Mouse (Mus musculus): ENCODE measurements around the gene Fndc9.

The Fndc9 gene

DNA sequence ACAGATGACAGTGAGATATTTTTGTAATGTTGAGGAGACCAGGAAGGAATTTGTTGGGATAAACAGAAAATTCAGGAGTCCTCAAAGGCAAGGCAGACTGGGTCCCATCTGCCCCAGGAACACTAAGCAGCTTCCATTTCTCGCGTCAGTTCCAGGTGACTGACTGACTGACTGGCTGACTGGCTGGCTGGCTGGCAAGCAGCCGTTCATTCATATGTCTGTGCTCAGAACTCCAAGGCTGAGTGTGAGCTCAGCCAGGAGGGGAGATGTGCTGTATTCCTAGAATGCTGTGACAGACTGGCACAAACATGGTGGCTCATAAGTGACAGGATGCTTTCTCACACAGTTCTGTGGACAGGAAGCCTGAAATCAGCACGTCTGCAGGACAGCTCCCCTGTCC lies 1.4 kb upstream of the Fndc9 start:
- DNase-seq (ENCODE audit: low spot score), result no peak

DNA sequence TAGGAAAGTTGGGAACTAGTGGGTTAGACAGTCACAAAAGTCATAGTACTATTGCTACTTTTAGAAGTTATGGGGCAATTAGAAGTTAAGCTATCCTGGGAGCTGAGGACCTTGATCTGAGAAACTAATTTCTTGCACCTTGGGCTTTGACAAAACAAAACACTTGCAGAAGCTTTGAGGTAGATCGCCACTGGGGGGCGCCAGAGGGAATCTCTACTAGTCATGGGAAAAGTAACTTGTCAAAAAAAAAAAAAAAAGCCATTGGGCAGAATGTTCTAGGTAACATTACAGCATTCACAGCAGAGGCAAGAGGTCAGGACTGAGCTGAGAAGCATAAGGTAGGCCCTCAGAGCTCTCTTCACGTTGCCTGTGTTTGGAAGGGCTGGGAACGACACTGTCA lies 1.6 kb downstream of the Fndc9 start:
- DNase-seq (ENCODE audit: low spot score), result peak; percentile 66

DNA sequence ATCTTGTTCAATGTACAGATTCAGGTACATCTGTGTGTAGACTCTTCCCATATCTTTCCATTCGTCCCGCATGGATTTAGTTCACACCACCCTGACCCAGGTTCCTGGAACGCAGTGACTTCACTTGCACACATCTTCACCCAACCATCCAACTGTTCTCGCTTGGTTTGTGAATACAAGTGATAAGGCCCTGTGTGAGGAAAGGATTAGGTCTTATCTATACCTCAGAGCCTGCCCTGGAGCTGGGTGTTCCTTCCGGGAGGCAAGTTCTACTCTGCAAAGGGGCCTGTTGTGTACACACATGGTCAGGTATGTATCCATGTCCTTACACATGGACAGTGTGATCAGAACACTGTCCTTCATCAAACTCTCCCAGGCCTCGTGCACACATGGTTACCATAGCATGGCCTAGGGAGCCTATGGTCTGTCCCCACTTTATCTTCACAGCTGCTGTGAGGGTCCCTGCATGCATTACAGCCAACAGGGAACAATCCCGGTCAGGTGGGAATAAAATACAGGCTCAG lies 5.9 kb downstream of the Fndc9 start:
- no peak for DNase-seq (ENCODE audit: low spot score)

DNA sequence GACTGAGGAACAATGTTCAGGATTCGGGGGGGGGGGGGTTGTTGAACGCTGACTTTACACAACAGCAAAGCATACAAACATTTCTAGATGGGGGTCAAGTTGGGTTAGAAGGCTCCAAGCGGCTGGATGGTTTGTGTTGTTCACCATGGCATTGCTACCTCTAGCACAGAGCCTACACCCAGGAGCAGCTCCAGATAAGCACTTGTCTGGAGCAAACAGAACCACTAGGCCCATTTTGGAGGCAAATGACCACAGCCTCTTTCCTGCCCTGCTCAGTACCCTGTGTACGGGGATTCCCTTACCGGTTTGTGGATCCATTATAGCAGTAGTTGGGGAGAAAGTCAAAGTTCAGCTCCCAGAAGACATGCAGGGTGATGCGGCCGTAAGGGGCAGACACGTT lies 6.7 kb downstream of the Fndc9 start:
- no peak for DNase-seq (ENCODE audit: low spot score)

DNA sequence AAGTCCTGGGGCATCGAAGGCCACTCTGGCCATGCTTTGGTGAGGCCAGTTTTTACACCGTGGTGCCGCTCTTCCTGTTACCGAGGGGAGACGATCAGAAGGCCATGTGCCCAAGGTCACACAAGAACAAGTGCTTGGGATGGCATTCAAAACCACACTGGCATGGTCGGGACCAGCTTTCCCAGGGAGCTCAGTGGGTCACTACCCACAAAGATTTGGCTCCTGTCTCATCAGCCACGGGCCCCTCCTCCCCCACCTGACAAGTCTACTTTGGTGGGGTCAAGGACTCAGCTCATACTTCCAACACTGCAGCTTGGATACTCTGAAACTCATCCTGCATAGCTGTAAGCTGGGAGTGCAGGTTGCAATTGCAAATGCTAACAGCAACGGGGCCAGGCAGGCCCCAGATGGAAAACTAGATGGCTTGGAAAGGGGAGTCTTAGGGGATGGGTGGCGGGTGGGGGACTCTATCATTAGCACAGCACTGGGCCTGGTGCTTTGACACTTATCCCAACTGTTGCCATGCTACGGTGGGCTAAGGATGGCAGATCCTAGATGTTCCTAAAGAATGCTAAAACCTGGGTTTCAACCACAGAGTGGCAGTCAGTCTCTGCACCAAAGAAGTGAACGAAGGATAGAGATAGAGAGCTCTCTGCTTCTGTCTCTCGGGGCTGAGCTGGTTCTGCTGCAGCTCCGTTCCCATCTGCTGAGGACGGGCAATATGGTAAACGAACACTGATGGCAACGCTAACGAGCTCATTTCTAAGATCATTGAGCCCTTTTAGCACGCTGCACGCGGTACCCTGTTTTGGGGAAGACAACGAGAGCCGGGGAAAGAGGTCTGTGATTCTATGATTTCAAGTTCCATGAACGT lies 9.6 kb downstream of the Fndc9 start:
- DNase-seq (ENCODE audit: low spot score), result no peak

DNA sequence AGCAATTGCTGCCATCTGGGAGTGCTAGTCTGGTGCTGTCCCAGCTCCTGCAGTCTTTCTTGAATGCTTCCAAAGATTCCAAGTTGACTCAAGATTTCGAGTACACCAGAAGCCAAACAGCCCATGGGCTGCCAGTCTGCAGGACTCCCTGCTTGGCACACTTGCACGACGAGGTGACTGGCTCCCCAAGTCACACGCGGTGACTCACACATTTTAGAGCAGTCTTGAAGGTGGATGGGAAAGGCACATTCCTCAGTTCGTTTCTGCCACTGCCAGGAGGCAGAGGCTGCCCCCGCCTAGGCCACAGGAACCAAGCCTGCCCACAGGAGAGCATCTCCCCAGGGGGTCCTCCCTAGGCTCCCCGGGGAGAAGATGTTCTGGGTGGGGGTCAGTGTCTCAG lies 10.6 kb downstream of the Fndc9 start:
- no peak for DNase-seq (ENCODE audit: low spot score)

DNA sequence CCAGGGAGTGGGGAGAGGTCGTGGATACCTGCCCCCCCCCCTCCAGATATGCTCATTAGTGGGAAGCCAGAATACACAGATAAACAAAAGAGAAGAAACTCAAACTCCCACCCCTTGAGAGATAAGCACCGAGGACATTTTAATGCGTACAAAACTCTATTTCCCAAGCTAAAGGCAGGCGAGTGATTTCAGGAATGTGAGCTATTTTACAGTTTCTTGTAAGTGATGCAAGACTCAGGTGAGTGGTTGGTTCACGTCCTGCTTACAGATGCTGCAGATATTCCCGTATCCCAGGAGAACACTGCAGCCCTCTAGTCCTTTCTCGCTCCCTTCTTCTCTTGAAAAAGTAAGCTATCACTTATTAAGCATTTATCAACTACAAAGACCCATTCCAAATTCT lies 11.1 kb downstream of the Fndc9 start:
- DNase-seq (ENCODE audit: low spot score), result no peak

DNA sequence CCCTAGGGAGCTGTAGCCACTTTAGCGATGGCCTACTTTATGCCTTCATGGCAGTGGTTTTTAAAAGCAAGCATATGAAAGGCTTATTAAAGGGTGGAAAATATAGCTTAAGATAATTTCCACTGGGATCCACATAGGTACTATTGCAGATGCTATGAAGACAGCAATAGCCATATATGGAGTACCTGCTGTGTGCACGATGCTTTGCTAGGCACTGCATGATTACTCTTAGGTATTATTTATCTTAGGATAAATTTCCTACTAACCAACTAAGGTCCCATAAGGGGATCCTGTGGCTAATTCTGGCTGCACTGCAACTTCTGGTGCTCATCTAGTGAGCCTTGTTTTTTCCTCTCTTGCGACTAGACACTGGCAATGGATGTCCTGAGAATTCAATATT lies 13.0 kb downstream of the Fndc9 start:
- no peak for DNase-seq (ENCODE audit: low spot score)

DNA sequence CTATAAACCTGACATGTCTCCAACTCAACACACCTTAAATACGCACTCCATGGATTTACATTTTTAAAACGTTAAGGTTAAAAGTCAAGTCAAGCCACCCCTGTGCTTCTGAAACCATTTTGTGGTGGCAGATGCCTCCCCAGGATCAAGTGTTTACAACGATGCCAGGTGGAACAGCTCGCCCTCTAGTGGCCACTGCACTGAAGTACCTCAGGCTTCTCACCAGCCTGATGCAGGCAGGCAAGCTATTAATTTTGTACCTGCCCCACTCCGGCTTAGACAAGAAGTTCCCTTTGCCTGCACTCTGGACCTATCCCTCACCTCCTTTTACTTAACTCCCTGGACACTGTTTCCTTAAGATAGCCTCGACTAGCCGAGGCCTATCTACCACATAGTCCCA lies 16.7 kb downstream of the Fndc9 start:
- DNase-seq (ENCODE audit: low spot score), result peak; percentile 51

DNA sequence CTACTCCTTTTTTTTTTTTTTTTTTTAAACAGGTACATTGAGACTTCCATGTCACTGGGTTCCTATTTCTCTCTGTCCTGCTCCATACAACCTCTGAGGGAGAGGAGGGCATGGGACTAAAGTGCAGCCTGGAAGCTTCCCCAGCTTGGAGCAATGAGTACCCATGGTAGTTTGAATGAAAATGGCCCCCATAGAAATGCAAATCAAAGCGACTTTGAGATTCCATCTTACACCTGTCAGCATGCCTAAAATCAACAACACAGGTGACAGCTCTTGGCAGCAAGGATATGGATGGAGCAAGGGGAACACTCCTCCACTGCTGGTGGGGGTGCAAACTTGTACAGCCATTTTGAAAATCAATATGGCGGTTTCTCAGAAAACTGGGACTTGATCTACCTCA lies 20.0 kb downstream of the Fndc9 start:
- DNase-seq (ENCODE audit: low spot score), result no peak

DNA sequence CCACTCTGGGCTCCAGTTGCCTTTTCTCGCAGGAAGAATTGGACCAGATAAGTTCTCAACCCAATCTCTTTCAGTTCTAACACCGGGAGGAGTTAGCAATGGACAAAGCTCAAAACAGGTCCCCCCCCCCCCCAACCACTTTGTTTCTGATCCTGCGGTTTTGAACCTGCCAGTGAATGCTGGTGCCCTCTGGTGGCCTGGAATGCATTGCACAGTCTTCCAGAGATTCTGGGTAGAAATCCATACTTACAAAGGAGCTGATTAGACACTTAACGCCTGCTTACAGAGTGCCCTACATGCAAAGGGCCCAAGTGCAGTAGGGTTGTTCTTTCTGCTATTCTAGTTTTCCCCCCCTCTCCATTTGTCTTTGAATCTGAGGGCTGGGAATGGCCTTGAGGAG lies 22.9 kb downstream of the Fndc9 start:
- no peak for DNase-seq (ENCODE audit: low spot score)

DNA sequence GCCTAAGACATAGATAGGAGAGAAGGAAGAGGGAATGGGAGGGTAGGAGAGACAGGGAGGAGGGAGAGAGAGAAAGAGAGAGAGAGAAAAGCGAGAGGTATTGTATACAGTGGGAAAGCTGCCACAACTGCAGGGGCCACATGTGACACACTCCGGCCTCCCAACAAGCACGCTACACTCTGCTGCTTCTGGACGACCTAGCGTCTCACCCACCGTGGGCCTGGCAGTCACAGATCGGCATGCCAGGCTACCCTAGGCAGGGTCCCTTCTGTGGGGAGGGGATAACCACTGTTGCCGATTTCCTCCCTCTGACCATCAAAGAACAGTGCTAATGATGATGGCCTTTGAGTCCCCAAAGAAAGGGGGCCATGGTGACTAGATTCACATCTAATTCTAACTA lies 23.4 kb downstream of the Fndc9 start:
- no peak for DNase-seq (ENCODE audit: low spot score)

DNA sequence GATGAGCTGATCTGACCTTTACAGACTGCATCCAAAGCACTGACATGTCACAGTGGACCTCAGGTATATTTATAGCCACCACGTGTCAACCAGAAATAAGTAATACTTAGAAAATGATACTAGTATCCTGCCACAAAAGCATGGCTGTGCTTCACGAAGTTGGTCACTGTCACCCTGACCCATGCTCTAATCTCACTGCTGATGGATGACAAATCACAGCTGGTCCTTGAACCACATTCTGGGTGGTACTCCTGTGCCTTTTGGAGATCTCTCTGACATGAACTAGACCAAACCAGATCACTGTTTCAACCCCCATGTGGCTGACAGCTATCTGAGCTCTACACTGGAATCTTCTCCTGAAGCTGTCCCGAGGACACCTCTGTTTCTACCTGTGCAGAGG lies 27.5 kb downstream of the Fndc9 start:
- no peak for DNase-seq (ENCODE audit: low spot score)

DNA sequence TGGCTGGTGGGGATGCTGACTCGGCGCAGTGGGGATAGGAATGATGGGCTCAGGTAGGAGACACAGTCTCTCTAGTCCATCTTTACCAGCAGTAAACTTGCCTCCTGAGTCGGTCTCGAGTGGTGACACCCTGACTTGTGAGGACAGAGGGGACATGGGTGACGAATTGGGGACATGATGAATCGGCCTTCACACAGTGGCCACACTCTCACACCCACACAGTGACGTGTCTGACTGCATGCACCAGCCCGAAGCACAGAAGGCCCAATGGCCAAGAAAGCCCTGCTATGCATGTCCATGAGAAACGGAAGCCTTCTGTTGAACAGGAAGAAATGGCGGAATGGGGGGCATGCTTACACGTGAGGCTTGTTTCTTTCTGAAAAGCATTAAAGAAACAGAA lies 28.0 kb downstream of the Fndc9 start:
- no peak for DNase-seq (ENCODE audit: low spot score)

DNA sequence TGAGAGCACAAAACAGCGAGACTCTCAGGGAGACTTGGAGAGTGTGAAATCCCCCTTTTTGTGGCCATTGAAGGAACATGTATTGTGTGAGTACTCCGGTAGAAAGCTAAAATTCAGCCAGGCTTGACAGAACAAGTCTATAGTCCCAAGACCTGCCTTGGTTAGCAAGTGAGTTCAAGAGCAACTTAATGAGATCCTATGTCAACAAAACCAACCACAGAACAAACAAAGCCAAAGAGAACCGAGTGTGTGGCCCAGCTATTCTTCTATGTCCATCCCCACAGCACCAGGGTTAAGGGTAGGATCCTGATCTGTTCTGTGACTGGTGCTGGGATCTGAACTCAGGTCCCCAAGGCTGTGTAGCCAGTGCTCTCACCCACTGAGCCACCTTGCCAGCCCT lies 29.3 kb downstream of the Fndc9 start:
- no peak for DNase-seq (ENCODE audit: low spot score)

DNA sequence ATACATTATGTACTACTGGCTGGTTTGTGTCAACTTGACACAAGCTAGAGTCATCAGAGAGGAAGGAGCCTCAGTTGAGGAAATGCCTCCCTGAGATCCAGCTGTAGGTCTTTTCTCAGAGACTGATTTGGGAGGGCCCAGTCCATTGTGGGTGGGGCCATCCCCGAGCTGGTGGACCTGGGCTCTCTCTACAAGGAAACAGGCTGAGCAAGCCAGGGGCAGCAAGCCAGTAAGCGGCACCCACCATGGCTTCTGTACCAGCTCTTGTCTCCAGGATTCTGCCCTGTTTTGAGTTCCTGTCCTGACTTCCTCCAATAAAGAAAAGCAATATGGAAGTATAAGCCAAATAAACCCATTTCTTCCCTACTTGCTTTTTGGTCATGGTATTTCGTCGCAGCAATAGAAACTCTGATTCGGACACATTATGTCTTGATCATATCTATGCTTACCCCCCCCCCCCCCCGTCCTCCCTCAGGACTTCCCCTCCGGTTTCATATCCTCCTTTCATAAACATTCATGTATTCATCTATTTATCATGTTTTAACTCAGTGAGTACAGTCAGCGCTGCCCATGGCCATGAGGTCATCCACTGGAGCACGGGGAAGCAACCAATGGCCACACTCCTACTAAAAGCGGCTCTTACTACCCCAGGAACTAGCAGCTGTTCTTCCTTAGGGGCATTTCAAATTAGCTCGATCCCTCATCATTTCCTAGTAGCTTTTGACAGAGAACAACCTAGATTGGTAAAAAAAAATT lies 29.9 kb downstream of the Fndc9 start:
- DNase-seq (ENCODE audit: low spot score), result no peak

DNA sequence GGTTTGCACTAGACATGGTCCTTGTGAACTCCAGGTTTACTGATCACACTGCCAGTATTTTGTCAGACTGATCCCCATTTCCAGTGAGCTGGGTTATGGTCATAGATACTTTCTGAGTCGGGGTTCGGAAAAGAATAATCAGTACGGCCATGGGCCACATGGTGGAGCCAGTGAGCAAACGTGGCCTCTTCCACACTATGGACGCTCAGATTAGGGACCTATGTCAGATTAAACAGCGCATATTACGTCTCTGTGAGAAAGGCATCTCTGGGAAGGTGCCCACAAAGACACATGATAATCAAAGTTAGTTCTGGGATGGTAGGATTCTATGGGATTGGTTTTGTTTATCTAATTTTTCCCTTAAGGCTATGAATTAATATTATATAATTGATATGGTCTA lies 33.7 kb downstream of the Fndc9 start:
- DNase-seq (ENCODE audit: low spot score), result peak; percentile 54

DNA sequence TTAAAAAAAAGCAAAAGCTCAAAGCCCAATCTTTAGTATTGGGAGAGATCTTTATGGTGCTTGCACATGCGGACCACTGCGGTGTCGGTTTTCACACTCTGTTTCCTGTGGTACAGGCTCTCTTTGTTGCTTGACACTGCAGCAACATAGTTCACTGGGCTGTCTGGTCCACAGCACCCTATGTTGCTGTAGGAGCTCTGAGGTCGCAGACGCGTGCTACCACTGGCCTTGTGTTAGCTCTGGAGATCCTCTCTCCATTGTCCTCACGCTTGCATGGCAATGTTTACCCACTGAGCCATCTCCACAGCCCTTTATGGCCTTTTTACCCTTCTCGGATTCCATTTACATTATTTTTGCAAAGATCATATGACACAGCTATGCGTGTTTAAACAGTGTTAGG lies 34.1 kb downstream of the Fndc9 start:
- no peak for DNase-seq (ENCODE audit: low spot score)

DNA sequence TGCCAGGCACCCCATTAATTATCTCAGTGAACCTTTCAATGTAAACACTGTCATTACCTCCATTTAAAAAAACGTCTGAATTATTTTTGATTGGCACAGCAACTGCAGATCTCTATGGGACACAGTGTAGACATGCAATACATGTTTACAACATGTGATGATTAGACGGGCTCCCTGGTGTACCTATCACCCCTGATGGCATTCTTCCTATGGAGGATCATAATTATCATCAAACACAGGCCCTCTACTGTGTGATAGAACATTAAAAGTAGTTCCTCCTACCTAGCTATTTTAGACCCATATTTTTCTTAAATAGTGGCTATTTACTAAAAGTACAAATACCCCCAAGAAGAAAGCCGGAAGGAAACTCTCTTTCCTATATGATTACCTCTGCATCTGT lies 34.6 kb downstream of the Fndc9 start:
- no peak for DNase-seq (ENCODE audit: low spot score)

DNA sequence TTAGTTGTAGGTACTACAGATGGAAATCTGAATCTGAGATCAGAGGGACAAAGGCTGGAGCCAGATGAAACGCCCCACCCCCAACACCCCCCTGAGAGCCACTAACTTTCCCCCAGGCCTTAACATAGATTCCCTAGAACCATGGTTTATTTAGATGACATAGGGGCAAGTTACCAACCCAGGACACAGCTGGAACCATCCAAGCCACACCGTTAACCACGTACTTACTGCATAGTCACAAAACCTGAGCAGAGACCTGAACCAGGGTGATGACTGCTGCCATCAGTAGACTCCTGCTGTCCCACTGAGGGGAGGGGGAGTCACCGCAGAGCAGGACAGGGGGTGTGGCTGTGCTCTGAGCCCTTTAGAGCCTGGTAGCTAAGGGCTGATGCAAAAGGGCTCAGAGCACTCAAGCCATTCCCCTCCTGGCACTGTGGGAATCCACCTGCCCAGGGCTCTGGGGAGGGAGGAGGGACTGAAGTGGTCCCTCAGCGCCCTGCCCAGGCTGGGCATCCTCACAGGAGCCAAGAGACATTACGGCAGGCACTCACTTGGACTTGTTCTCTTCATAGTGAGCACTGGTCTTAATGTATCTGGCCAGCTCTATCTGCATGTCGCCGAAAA lies 36.8 kb downstream of the Fndc9 start:
- DNase-seq (ENCODE audit: low spot score), result no peak

DNA sequence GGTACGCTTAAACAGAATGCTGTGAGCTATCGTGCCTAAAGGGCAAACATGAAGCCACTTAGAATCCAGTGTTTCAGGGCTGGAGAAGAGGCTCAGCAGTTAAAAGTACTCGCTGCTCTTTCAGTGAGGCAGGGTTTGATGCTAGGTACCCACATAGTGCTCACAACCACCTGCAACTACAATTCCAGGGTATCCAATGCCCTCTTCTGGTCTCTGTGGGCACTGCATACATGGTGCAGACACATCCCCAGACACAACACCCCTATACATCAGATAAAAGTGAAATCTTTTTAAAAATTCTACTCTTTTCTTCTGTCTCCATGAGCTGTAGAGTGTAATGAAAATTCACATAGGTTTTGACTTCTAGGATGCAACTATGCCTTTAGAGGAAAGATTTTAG lies 38.6 kb downstream of the Fndc9 start:
- no peak for DNase-seq (ENCODE audit: low spot score)

DNA sequence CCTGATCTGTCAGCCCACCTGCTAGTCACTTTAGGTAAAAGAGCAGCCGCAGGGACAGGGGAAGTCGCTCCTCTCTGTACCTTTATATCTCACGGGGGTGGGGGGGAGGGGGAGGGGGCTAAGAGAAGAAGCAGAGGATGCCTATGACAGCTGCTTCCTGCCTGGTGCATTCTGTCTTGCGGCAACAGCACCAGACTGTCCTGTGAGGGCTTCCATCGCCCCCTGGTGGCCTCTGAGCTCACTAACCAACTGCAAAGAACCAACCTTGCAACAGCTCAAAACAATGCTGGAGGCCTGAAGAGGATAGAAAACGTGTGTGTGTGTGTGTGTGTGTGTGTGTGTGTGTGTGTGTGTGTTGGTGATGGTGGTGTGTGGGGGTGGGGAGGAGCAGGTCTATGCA lies 40.0 kb downstream of the Fndc9 start:
- DNase-seq (ENCODE audit: low spot score), result peak; percentile 88

DNA sequence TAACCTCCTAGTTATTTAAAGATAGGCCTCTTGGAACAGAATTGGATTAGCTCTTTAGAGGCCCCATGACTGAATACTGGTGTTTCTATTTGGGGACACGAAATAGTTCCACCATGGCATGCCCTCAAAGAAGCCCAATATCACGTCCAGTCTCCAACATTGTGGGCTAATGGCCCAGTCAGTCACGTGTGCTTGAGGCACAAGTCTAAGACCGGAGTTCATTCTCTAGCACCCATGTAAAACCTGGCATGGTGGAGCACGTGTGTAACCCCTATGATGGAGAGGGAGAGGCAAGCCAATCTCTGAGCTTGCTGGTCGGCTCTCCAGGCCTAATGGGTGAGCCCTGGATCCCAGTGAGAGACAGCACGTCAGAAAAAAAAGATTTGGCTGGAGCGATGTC lies 40.8 kb downstream of the Fndc9 start:
- no peak for DNase-seq (ENCODE audit: low spot score)
